Mouse (Mus musculus) embryonic facial prominence, embryonic 13.5 days (tissue): ENCODE measurements around the gene Phactr4. TPM values are rescaled to one million over a fixed set of nuclear protein-coding genes. Genes with fewer than 3 reads are reported as not detected.

ENCODE experiments used
- ATAC-seq: fragments of 200-750 bp; cut with Nextera tagmentation; 2 replicates; pipeline ENCODE4 v1.8.0; 2017; ENCODE audit warnings: low read depth; ENCODE audit not compliant: insufficient number of reproducible peaks, insufficient read depth, low FRiP score, low TSS enrichment
- H3K27ac ChIP-seq: fragments of 300-500 bp; sonication (generic); 2 replicates; pipeline ENCODE4 v1.5.1; 2015; ENCODE audit warnings: moderate library complexity, mild to moderate bottlenecking, inconsistent platforms
- H3K27me3 ChIP-seq: fragments of 300-500 bp; sonication (generic); 2 replicates; pipeline ENCODE4 v1.6.1; 2015; ENCODE audit warnings: mild to moderate bottlenecking, inconsistent platforms
- H3K36me3 ChIP-seq: fragments of 300-500 bp; sonication (generic); 2 replicates; pipeline ENCODE4 v1.6.1; 2015; ENCODE audit warnings: mild to moderate bottlenecking, inconsistent platforms
- H3K4me1 ChIP-seq: fragments of 300-500 bp; sonication (generic); 2 replicates; pipeline ENCODE4 v1.6.1; 2015; ENCODE audit warnings: inconsistent platforms
- H3K4me2 ChIP-seq: fragments of 300-500 bp; sonication (generic); 2 replicates; pipeline ENCODE4 v1.6.1; 2015; ENCODE audit warnings: moderate library complexity, mild to moderate bottlenecking, inconsistent platforms
- H3K4me3 ChIP-seq: fragments of 300-500 bp; sonication (generic); 2 replicates; pipeline ENCODE4 v1.5.1; 2015; ENCODE audit warnings: mild to moderate bottlenecking, inconsistent platforms
- H3K9ac ChIP-seq: fragments of 300-500 bp; sonication (generic); 2 replicates; pipeline ENCODE4 v1.6.1; 2015; ENCODE audit warnings: mild to moderate bottlenecking, inconsistent platforms
- H3K9me3 ChIP-seq: fragments of 300-500 bp; sonication (generic); 2 replicates; pipeline ENCODE4 v1.6.1; 2016; ENCODE audit warnings: inconsistent platforms
- WGBS: fragments of 180-500 bp; shearing (Covaris S2); methylation state at CpG from one replicate; pipeline ENCODE4 v1.1.7; 2015; ENCODE audit warnings: mixed read lengths; 5-methylcytosine and 5-hydroxymethylcytosine counted together
- polyA plus RNA-seq: library from polyadenylated mRNA; unstranded; fragments of >200 nt; fragmentation: Nextera tagmentation; extraction: Ambion mirVana; gene quantifications from 2 replicates; pipeline ENCODE4 v1.2.1, GENCODE M21; 2015

The Phactr4 gene
- polyA plus RNA-seq, 1 experiment from 2014 or later = 22.7 TPM

- H3K4me3 ChIP-seq = no peak overlapping the region
- no peak overlapping the region for H3K9ac ChIP-seq
- no peak overlapping the region for H3K27ac ChIP-seq
- WGBS = 61% methylated on average over 3 of the region's 3 CpGs
- ATAC-seq = no peak
- peaks cover 20% of the 10 kb centered on the region for H3K4me1 ChIP-seq
- H3K36me3 ChIP-seq = peaks cover 14% of the 10 kb centered on the region
- H3K9me3 ChIP-seq = no peaks in the 10 kb centered on the region
- no peaks in the 10 kb centered on the region for H3K27me3 ChIP-seq
- no peak overlapping the region for H3K4me2 ChIP-seq
Measured at GRCm38 (mm10) chr4:132349495-132350122, 72.7 kb downstream of the Phactr4 start.

- Histone ChIP-seq H3K9ac (no peak overlapping the region), H3K4me1 (peaks cover 32% of the 10 kb centered on the region), H3K36me3 (peaks cover 13% of the 10 kb centered on the region), H3K4me2 (no peak overlapping the region), H3K27ac (no peak overlapping the region), H3K4me3 (no peak overlapping the region), H3K9me3 (no peaks in the 10 kb centered on the region), H3K27me3 (no peaks in the 10 kb centered on the region)
- no peak for ATAC-seq
- WGBS = 61% methylated on average over 3 of the region's 3 CpGs
Measured at GRCm38 (mm10) chr4:132346661-132347060, 75.6 kb downstream of the Phactr4 start.

DNA sequence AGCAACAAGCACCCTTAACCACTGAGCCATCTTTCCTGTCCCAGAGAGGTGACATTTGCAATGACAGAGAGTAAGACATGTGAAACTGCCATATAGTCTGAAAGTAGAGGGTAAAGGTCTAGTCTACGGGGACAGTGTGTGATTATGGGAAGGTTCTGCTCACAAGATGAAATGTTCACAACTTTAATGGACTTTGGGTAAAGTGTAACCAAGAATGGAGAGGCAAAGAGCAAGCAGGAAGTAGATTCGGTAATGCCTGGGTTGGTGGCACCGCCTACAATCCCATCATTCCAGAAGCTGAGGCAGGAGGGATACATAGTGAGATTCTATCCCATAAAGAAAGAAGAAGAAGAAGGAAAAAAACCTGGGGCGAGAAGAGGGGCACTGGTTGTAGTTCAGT, 76.0 kb downstream of the Phactr4 start:
- H3K27me3 ChIP-seq = no peaks in the 10 kb centered on the region
- H3K36me3 ChIP-seq = peaks cover 9% of the 10 kb centered on the region
- WGBS = 81% methylated on average over 4 of the region's 4 CpGs
- ATAC-seq = no peak
- peaks cover 28% of the 10 kb centered on the region for H3K4me1 ChIP-seq
- H3K27ac ChIP-seq = no peak overlapping the region
- H3K4me2 ChIP-seq = no peak overlapping the region
- no peak overlapping the region for H3K9ac ChIP-seq
- H3K9me3 ChIP-seq = no peaks in the 10 kb centered on the region
- H3K4me3 ChIP-seq = no peak overlapping the region

GRCm38 (mm10) chr4:132345843-132346212, 76.5 kb downstream of the Phactr4 start:
- Histone ChIP-seq H3K27ac (no peak overlapping the region), H3K4me3 (peak overlapping the region; percentile 81), H3K36me3 (peaks cover 4% of the 10 kb centered on the region), H3K9me3 (no peaks in the 10 kb centered on the region), H3K9ac (peak overlapping the region; percentile 88; the same call in 1 of the 2 replicates), H3K4me2 (peak overlapping the region; percentile 89), H3K27me3 (no peaks in the 10 kb centered on the region), H3K4me1 (peaks cover 24% of the 10 kb centered on the region)
- ATAC-seq = no peak
- WGBS = 46% methylated on average over 5 of the region's 5 CpGs

- under 1% methylated on average over 83 of the region's 83 CpGs for WGBS
- ATAC-seq = peak; percentile 74
- H3K27me3 ChIP-seq = no peaks in the 10 kb centered on the region
Measured at GRCm38 (mm10) chr4:132345135-132345842, 77.0 kb downstream of the Phactr4 start.

GRCm38 (mm10) chr4:132344403-132345134, 77.7 kb downstream of the Phactr4 start:
- peaks cover 23% of the 10 kb centered on the region for H3K4me1 ChIP-seq
- no peaks in the 10 kb centered on the region for H3K9me3 ChIP-seq
- H3K4me2 ChIP-seq = peak overlapping the region; percentile 89
- H3K27me3 ChIP-seq = no peaks in the 10 kb centered on the region
- peaks cover 12% of the 10 kb centered on the region for H3K36me3 ChIP-seq
- no peak overlapping the region for H3K27ac ChIP-seq
- H3K9ac ChIP-seq = peak overlapping the region; percentile 88
- ATAC-seq = no peak
- peak overlapping the region; percentile 81 for H3K4me3 ChIP-seq
- WGBS = 4% methylated on average over 13 of the region's 13 CpGs

More at GRCm38 (mm10) chr4:132345135-132345842, 77.0 kb downstream of the Phactr4 start:
- H3K4me2 ChIP-seq = peak overlapping the region; percentile 89
- H3K4me1 ChIP-seq = peaks cover 23% of the 10 kb centered on the region
- H3K9ac ChIP-seq = peak overlapping the region; percentile 88
- no peaks in the 10 kb centered on the region for H3K9me3 ChIP-seq
- peak overlapping the region; percentile 81 for H3K4me3 ChIP-seq
- H3K27ac ChIP-seq = peak overlapping the region; percentile 64; the same call in 1 of the 2 replicates
- peaks cover 5% of the 10 kb centered on the region for H3K36me3 ChIP-seq

GRCm38 (mm10) chr4:132341451-132341850, 80.8 kb downstream of the Phactr4 start:
- no peak overlapping the region for H3K27ac ChIP-seq
- H3K9me3 ChIP-seq = no peaks in the 10 kb centered on the region
- H3K4me3 ChIP-seq = no peak overlapping the region
- no peak for ATAC-seq
- H3K4me1 ChIP-seq = peaks cover 23% of the 10 kb centered on the region
- no peaks in the 10 kb centered on the region for H3K27me3 ChIP-seq
- H3K4me2 ChIP-seq = no peak overlapping the region
- WGBS = 85% methylated on average over 3 of the region's 3 CpGs
- no peak overlapping the region for H3K9ac ChIP-seq
- H3K36me3 ChIP-seq = peaks cover 41% of the 10 kb centered on the region

DNA sequence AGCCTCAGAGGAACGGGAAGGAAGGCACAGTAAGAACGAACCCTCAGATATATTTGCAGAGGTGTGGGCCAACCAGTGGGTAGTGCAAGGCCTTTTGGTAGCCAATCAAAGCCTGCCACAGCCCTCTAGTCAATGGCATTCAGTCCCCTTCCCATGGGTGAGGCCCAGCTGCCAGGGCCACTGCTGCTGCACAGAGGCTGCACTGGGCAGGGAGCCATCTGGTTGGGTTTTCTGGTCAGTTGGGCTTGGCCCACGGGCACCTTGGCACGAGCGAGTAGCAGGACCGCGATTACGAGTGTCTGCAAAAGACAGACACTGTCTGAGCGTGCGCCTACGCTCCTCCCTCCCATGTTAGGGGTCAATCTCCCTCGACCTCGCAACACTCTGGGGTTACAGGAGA, 83.3 kb downstream of the Phactr4 start:
- Histone ChIP-seq H3K4me1 (peaks cover 14% of the 10 kb centered on the region), H3K9me3 (no peaks in the 10 kb centered on the region), H3K27ac (no peak overlapping the region), H3K9ac (no peak overlapping the region), H3K4me3 (no peak overlapping the region), H3K4me2 (no peak overlapping the region), H3K36me3 (peaks cover 66% of the 10 kb centered on the region), H3K27me3 (no peaks in the 10 kb centered on the region)
- ATAC-seq = no peak
- WGBS = 95% methylated on average over 13 of the region's 13 CpGs

DNA sequence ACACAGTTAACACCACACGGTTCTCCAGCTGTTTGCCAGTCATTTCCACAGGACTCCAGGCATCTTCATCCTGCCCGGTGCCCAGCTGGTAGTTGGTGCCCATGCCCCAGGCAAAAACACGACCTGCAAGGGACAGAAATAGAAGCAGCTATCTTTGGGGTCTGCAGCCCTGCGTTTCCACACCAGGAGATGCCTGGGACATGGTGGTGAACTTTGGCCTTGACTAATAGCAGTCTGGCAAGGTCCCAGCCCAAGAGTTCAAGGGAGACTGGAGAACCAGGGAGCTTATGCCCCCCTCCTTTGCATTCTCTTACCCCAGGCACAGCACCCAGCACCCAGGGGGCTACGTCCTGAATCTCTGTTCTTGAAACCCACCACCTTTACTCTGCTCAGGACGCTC, 89.4 kb downstream of the Phactr4 start:
- H3K27me3 ChIP-seq = no peaks in the 10 kb centered on the region
- H3K4me3 ChIP-seq = no peak overlapping the region
- H3K4me1 ChIP-seq = peaks cover 10% of the 10 kb centered on the region
- no peaks in the 10 kb centered on the region for H3K9me3 ChIP-seq
- no peak overlapping the region for H3K4me2 ChIP-seq
- ATAC-seq = no peak
- 82% methylated on average over 6 of the region's 6 CpGs for WGBS
- H3K9ac ChIP-seq = peak overlapping the region; percentile 16; the same call in 1 of the 2 replicates
- H3K27ac ChIP-seq = no peak overlapping the region
- peaks cover 59% of the 10 kb centered on the region for H3K36me3 ChIP-seq

DNA sequence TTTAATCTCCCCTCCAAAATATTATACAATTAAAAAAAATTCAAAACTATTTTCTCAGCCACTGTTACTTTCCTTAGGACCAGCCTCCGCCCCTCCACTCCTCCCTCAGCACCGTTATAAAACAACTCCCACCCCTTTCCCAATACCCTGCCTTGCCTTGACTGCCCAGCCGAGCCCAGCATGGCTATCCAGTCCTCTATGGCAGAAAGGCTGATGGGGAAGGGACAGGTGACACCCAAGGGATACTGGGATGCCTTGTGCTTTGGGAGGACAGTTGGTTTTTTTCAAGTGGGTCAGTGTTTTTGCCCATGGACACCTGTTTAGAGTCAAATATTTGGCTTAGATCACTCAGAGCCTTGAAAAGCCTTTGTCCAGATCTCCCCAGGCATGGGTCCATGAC, 90.3 kb downstream of the Phactr4 start:
- Histone ChIP-seq H3K36me3 (peaks cover 50% of the 10 kb centered on the region), H3K27ac (no peak overlapping the region), H3K27me3 (no peaks in the 10 kb centered on the region), H3K9me3 (no peaks in the 10 kb centered on the region), H3K4me1 (peaks cover 10% of the 10 kb centered on the region), H3K9ac (no peak overlapping the region), H3K4me3 (no peak overlapping the region), H3K4me2 (no peak overlapping the region)
- ATAC-seq = no peak
- 86% methylated on average over 3 of the region's 3 CpGs for WGBS

DNA sequence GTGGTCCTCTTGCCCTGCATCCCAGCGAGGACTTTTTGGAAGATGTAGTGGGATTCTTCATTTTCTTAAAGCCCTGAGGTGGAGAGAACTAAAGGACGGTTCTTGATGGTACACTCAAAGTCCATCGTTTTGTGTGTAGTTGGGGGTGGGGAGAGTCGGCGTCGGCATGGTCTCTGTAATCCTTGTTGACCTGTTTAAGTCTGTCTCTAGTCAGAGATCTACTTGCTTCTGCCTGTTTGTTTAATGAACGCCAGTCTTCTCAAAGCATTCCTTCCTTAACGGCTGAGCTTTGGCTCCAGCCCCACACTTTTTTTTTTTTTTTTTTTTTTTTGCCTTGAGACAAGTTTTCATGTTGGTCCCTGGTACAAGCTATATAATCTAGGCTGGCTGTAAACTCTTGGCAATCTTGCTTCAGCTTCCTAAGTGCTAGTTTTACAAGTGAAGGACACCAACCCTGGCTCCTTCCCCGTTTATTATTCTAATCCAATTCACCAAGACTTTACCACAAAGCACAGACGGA, 92.4 kb downstream of the Phactr4 start:
- Histone ChIP-seq H3K27me3 (no peaks in the 10 kb centered on the region), H3K4me1 (peaks cover 10% of the 10 kb centered on the region), H3K9ac (peak overlapping the region; percentile 94), H3K4me2 (peak overlapping the region; percentile 68), H3K4me3 (peak overlapping the region; percentile 89), H3K36me3 (peaks cover 43% of the 10 kb centered on the region), H3K27ac (peak overlapping the region; percentile 84), H3K9me3 (no peaks in the 10 kb centered on the region)
- 8% methylated on average over 10 of the region's 10 CpGs for WGBS
- no peak for ATAC-seq
